In genomic region chr14:8999815-9000214, GRCm38 (mm10) we compare ENCODE assay signal across 21 mouse cellular contexts.
DNase-seq lines count a peak whose midpoint lies in the region; ATAC-seq and TF ChIP-seq lines count a peak whose summit lies in the region.
"Had no signal": no experiment of that assay in that cellular context is flagged by ENCODE, and none has a peak within 500 bp of the region (broad histone marks: within the 10 kb centered on the region; RNA-seq: fewer than 3 reads in every experiment).

No protein-coding gene starts in this region.

- no peaks in the 10 kb centered on the region for H3K36me3 ChIP-seq in heart, embryonic 13.5 days
- no peaks in the 10 kb centered on the region for H3K36me3 ChIP-seq in heart, embryonic 10.5 days
- H3K36me3 ChIP-seq in heart, postnatal 0 days (replicated peaks; ENCODE audit: control insufficient read depth, insufficient read depth, low read length): no peaks in the 10 kb centered on the region
- H3K36me3 ChIP-seq in midbrain, embryonic 15.5 days (replicated peaks): no peaks in the 10 kb centered on the region
- H3K36me3 ChIP-seq in midbrain, embryonic 10.5 days: no peaks in the 10 kb centered on the region
- H3K36me3 ChIP-seq: forebrain, embryonic 10.5 days; hindbrain, embryonic 10.5 days; hindbrain, embryonic 13.5 days had no signal

- TF ChIP-seq EP300 in heart, postnatal 0 days (IDR thresholded peaks at IDR 0.05; ENCODE audit: low read depth): no peak

- no peak overlapping the region for H3K9ac ChIP-seq in heart, embryonic 13.5 days
- no peak overlapping the region for H3K9ac ChIP-seq in heart, postnatal 0 days (replicated peaks; ENCODE audit: low read depth, low read length)
- H3K9ac ChIP-seq in midbrain, embryonic 15.5 days: no peak overlapping the region
- H3K9ac ChIP-seq: forebrain, embryonic 13.5 days; hindbrain, embryonic 13.5 days had no signal

- ATAC-seq in heart, embryonic 13.5 days (ENCODE audit: extremely low read depth, insufficient number of reproducible peaks, low FRiP score, low TSS enrichment): no peak
- ATAC-seq in heart, postnatal 0 days (ENCODE audit: insufficient read depth, low read depth): no peak
- ATAC-seq in midbrain, embryonic 15.5 days (replicated peaks): peak; percentile 75
- ATAC-seq: activated CD4-positive, CD25-positive, alpha-beta regulatory T cell, adult 4 months; forebrain, embryonic 13.5 days; forebrain, embryonic 16.5 days; hindbrain, embryonic 16.5 days had no signal

- no peak overlapping the region for H3K4me2 ChIP-seq in heart, embryonic 13.5 days
- no peak overlapping the region for H3K4me2 ChIP-seq in heart, postnatal 0 days (ENCODE audit: low read depth, low read length)
- H3K4me2 ChIP-seq in midbrain, embryonic 15.5 days: no peak overlapping the region
- H3K4me2 ChIP-seq: forebrain, embryonic 13.5 days; hindbrain, embryonic 13.5 days had no signal

- no peak for DNase-seq in heart, embryonic 10.5 days (ENCODE audit: low spot score)
- DNase-seq in heart, postnatal 0 days (ENCODE audit: low spot score): no peak
- DNase-seq in heart, adult 11 months: no peak
- no peak for DNase-seq in midbrain, embryonic 10.5 days (ENCODE audit: low spot score)
- no peak for DNase-seq in ovary, postnatal 36 days (ENCODE audit: low spot score)
- DNase-seq: adrenal gland, adult 8-10 months; adrenal gland, postnatal 25 days; cerebellum, adult 18-20 months; cerebellum, adult 9-10 months; cerebellum, postnatal 14 days; gastrocnemius, postnatal 10 days; gastrocnemius, postnatal 36 days had no signal

- TF ChIP-seq CTCF in heart, postnatal 0 days (IDR thresholded peaks at IDR 0.05; ENCODE audit: low read depth): no peak

- no peak overlapping the region for H3K4me3 ChIP-seq in heart, embryonic 13.5 days
- no peak overlapping the region for H3K4me3 ChIP-seq in heart, embryonic 10.5 days
- H3K4me3 ChIP-seq in heart, postnatal 0 days (ENCODE audit: low read depth, low read length): no peak overlapping the region
- H3K4me3 ChIP-seq in midbrain, embryonic 15.5 days: no peak overlapping the region
- H3K4me3 ChIP-seq in midbrain, embryonic 10.5 days: no peak overlapping the region
- H3K4me3 ChIP-seq: forebrain, embryonic 10.5 days; forebrain, embryonic 13.5 days; hindbrain, embryonic 10.5 days; hindbrain, embryonic 13.5 days had no signal

- peaks cover 10% of the 10 kb centered on the region for H3K4me1 ChIP-seq in heart, embryonic 13.5 days
- H3K4me1 ChIP-seq in heart, embryonic 10.5 days: peaks cover 9% of the 10 kb centered on the region; the same call in 1 of the 2 replicates
- 0 out of 2 replicates have a peak, but pooled peaks cover 6% of the 10 kb centered on the region for H3K4me1 ChIP-seq in heart, postnatal 0 days (ENCODE audit: control insufficient read depth, insufficient read depth)
- no peaks in the 10 kb centered on the region for H3K4me1 ChIP-seq in midbrain, embryonic 15.5 days
- H3K4me1 ChIP-seq in midbrain, embryonic 10.5 days: no peaks in the 10 kb centered on the region
- H3K4me1 ChIP-seq: forebrain, embryonic 10.5 days; forebrain, embryonic 13.5 days; hindbrain, embryonic 10.5 days; hindbrain, embryonic 13.5 days had no signal

- 80% methylated on average over 1 of the region's 1 CpGs for WGBS in heart, embryonic 13.5 days
- 97% methylated on average over 1 of the region's 1 CpGs for WGBS in heart, embryonic 10.5 days
- WGBS in heart, postnatal 0 days: 87% methylated on average over 1 of the region's 1 CpGs
- WGBS in midbrain, embryonic 15.5 days: 11% methylated on average over 1 of the region's 1 CpGs
- WGBS in midbrain, embryonic 10.5 days: 82% methylated on average over 1 of the region's 1 CpGs

- H3K27ac ChIP-seq in heart, embryonic 13.5 days (replicated peaks): peak overlapping the region; percentile 82; the same call in 1 of the 2 replicates
- H3K27ac ChIP-seq in heart, embryonic 10.5 days: no peak overlapping the region
- peak overlapping the region; percentile 83 for H3K27ac ChIP-seq in heart, postnatal 0 days (ENCODE audit: low read depth)
- no peak overlapping the region for H3K27ac ChIP-seq in midbrain, embryonic 15.5 days
- no peak overlapping the region for H3K27ac ChIP-seq in midbrain, embryonic 10.5 days (replicated peaks)
- H3K27ac ChIP-seq: forebrain, embryonic 10.5 days; forebrain, embryonic 13.5 days; hindbrain, embryonic 10.5 days; hindbrain, embryonic 13.5 days had no signal

- H3K27me3 ChIP-seq in heart, embryonic 13.5 days (replicated peaks): no peaks in the 10 kb centered on the region
- H3K27me3 ChIP-seq in heart, embryonic 10.5 days (ENCODE audit: insufficient read depth, poor library complexity, severe bottlenecking): no peaks in the 10 kb centered on the region
- no peaks in the 10 kb centered on the region for H3K27me3 ChIP-seq in heart, postnatal 0 days (ENCODE audit: control insufficient read depth, insufficient read depth, low read length)
- no peaks in the 10 kb centered on the region for H3K27me3 ChIP-seq in midbrain, embryonic 15.5 days (replicated peaks)
- no peaks in the 10 kb centered on the region for H3K27me3 ChIP-seq in midbrain, embryonic 10.5 days (ENCODE audit: low read depth, poor library complexity, severe bottlenecking)
- H3K27me3 ChIP-seq: forebrain, embryonic 13.5 days; hindbrain, embryonic 13.5 days had no signal

- H3K9me3 ChIP-seq in heart, embryonic 13.5 days: no peaks in the 10 kb centered on the region
- no peaks in the 10 kb centered on the region for H3K9me3 ChIP-seq in heart, embryonic 10.5 days
- no peaks in the 10 kb centered on the region for H3K9me3 ChIP-seq in heart, postnatal 0 days (replicated peaks; ENCODE audit: control insufficient read depth, low read length)
- H3K9me3 ChIP-seq in midbrain, embryonic 15.5 days: no peaks in the 10 kb centered on the region
- no peaks in the 10 kb centered on the region for H3K9me3 ChIP-seq in midbrain, embryonic 10.5 days (replicated peaks)
- H3K9me3 ChIP-seq: forebrain, embryonic 10.5 days; forebrain, embryonic 13.5 days; hindbrain, embryonic 10.5 days; hindbrain, embryonic 13.5 days had no signal

Comparison
In these comparisons a context has a peak if more than half of its experiments do, and no peak if none do; other contexts are left out.
1. H3K27ac ChIP-seq: peak in heart, embryonic 13.5 days (single experiment) and heart, postnatal 0 days (single experiment); none in heart, embryonic 10.5 days (single experiment), midbrain, embryonic 15.5 days (single experiment) and midbrain, embryonic 10.5 days (single experiment).